Mouse (Mus musculus) kidney, postnatal 36 days (tissue): ENCODE results near the gene Cct6b.
"Not testable (repeated sequence)": the region's sequence is repeated elsewhere in the genome, so short reads cannot be mapped to it uniquely, and the experiment has no call there.

Experiments
- DNase-seq, 2 experiments: peaks; one replicate each; pipeline ENCODE4 v3.0.0; 2021 to 2022; ENCODE audit warnings: mixed read lengths in 2 of 2

Cct6b gene

GRCm38 (mm10) chr11:82699865-82700410 is 64.2 kb downstream of the Cct6b start:
- DNase-seq: no peak

DNA sequence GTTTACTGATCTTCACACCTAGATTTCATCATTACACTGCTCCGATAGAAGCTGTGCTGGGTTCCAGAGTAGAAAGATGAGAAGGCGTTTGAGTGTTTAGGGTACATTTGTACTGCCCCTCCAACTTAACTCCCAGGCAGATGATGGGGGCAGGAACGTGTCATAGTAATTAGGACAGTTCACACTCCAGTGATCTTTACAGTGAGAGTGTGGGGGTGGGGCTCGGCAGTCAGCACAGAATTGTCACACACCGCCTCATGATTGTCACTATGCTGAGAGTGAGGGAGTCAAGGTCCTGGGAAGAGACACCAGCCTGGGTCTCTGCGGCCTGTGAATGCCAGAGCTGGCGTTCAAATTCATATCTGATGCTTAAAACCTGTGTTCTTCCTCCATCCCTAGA is 68.2 kb downstream of the Cct6b start:
- DNase-seq: no peak

DNA sequence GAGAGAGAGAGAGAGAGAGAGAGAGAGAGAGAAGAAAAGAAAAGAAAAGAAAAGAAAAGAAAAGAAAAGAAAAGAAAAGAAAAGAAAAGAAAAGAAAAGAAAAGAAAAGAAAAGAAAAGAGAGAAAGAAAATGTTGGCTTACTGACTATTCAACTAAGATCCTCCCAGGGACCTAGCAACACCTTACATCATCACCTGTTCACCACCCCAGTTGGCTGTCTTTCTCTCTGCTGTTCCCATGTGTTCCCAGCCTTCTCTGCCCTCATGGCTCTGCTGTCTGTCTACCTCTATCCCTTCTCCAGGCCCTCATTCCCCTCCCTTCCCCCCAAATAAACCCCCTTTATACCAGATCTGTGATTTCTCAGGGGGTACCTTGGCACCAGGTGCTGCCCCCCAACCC is 69.2 kb downstream of the Cct6b start:
- DNase-seq: not testable (repeated sequence)

- no peak for DNase-seq
These were observed 71.5 kb downstream of the Cct6b start for GRCm38 (mm10) chr11:82692668-82693067.

DNA sequence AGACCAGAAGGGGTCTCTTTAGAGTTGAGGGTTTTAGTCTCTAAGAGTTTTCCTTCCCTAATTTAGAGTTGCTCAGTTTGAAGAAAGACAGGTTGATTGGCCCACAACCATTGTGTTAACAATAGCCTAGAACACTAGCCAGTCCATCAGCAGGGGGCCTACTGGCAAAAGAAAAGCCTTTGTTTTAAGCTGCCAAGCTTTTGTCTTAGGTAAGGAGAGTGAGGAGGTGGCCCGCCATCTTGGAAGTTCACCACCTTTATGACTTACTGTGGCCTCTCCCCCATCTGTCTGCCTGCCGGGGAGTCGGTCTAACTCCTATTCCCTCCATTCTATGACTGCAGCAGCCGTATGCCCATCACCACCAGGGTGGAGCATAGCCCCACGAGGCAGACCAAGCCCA is 73.6 kb downstream of the Cct6b start:
- DNase-seq: no peak

- DNase-seq: no peak
These were observed 76.5 kb downstream of the Cct6b start for GRCm38 (mm10) chr11:82687668-82688067.

DNA sequence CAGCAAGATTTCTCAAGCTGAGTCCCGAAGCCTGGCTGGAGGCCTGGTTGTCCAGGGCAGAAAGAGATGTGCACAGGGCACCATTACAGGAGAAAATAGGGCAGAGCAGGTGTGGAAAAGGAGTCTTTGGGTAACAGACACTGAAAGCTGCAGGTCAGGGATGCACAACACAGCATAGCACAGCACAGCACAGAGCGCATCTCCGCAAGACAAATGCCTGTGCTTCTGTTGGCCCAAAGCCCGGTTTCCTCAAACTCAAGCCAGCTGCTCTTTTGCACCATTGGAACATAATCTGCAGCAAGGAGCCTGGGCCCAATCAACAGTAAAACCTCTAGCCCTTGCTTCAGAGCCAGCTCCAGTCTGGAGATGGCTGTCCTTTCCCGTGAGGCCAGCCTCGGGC is 79.4 kb downstream of the Cct6b start:
- peak; percentile 37 to 62 for DNase-seq

- DNase-seq: peak in 1 of 2 experiments; percentile 10
These were observed 80.2 kb downstream of the Cct6b start for GRCm38 (mm10) chr11:82683765-82684505.

DNA sequence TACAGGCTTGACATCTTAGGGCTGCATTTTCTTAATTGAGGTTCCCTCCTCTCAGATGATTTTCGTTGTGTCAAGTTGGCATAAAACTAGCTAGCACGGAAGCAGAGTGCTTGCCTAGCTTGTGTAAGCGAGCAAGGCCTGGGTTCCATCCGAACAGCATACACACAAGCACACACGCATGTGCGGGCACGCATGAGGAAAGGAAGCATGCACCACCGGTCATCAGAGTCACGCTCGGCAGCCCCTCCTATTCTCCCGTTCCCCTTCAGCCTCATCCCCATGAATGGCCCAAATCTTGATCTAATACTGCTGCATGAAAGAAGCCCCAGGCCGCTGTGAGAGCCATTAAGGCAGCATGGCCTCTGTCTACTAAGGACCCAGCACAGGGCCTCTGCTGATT is 85.6 kb downstream of the Cct6b start:
- DNase-seq: no peak
